Mouse (Mus musculus) midbrain, embryonic 11.5 days (tissue): ENCODE measurements at regions not wholly inside any gene's neighbourhood (a gene's known extent, or its start where the extent isn't known, plus 50 kb on each side); places are given as distances from the start of the nearest gene placed in this dataset.

Source experiments
- ATAC-seq: fragments of 200-750 bp; cut with Nextera tagmentation; 2 replicates; pipeline ENCODE4 v1.8.0; 2017; ENCODE audit warnings: moderate TSS enrichment, moderate library complexity; ENCODE audit not compliant: low FRiP score
- DNase-seq: peaks from one replicate; pipeline ENCODE4 v3.0.0; 2015; ENCODE audit warnings: low spot score; ENCODE audit errors: missing footprints
- H3K27ac ChIP-seq: fragments of 300-500 bp; sonication (generic); 2 replicates; pipeline ENCODE4 v1.5.1; 2014; ENCODE audit warnings: low read depth, low read length
- H3K27me3 ChIP-seq: fragments of 300-500 bp; sonication (generic); 2 replicates; pipeline ENCODE4 v1.6.1; 2014; ENCODE audit warnings: mild to moderate bottlenecking, low read length, moderate library complexity, mixed read lengths; ENCODE audit not compliant: control insufficient read depth, insufficient read depth
- H3K36me3 ChIP-seq: fragments of 300-500 bp; sonication (generic); 2 replicates; pipeline ENCODE4 v1.6.1; 2014; ENCODE audit warnings: mild to moderate bottlenecking, low read length, moderate library complexity, mixed read lengths; ENCODE audit not compliant: control insufficient read depth, insufficient read depth
- H3K4me1 ChIP-seq: fragments of 300-500 bp; sonication (generic); 2 replicates; pipeline ENCODE4 v1.6.1; 2014; ENCODE audit warnings: low read length; ENCODE audit not compliant: control insufficient read depth, insufficient read depth
- H3K4me2 ChIP-seq: fragments of 300-500 bp; sonication (generic); 2 replicates; pipeline ENCODE4 v1.6.1; 2014; ENCODE audit warnings: mild to moderate bottlenecking, moderate library complexity
- H3K4me3 ChIP-seq: fragments of 300-500 bp; sonication (generic); 2 replicates; pipeline ENCODE4 v1.5.1; 2014; ENCODE audit warnings: low read depth, low read length
- H3K9ac ChIP-seq: fragments of 300-500 bp; sonication (generic); 2 replicates; pipeline ENCODE4 v1.6.1; 2014; ENCODE audit warnings: low read length
- H3K9me3 ChIP-seq: fragments of 300-500 bp; sonication (generic); 2 replicates; pipeline ENCODE4 v1.6.1; 2016; ENCODE audit warnings: low read length; ENCODE audit not compliant: control insufficient read depth
- WGBS: fragments of 180-500 bp; shearing (Covaris S2); extraction: QIAGEN DNeasy Blood & Tissue Kit; methylation state at CpG from one replicate; pipeline ENCODE4 v1.1.7; 2014; 5-methylcytosine and 5-hydroxymethylcytosine counted together

- Histone ChIP-seq H3K27me3 (no peaks in the 10 kb centered on the region), H3K27ac (no peak overlapping the region), H3K9ac (no peak overlapping the region), H3K4me2 (no peak overlapping the region), H3K4me3 (no peak overlapping the region), H3K4me1 (peaks cover 24% of the 10 kb centered on the region), H3K9me3 (no peaks in the 10 kb centered on the region), H3K36me3 (no peaks in the 10 kb centered on the region)
- DNase-seq (no peak), ATAC-seq (no peak)
- WGBS, result 47% methylated on average over 7 of the region's 7 CpGs
These were observed 332.4 kb upstream of the Zmiz1 start for GRCm38 (mm10) chr14:25126544-25126943.

DNA sequence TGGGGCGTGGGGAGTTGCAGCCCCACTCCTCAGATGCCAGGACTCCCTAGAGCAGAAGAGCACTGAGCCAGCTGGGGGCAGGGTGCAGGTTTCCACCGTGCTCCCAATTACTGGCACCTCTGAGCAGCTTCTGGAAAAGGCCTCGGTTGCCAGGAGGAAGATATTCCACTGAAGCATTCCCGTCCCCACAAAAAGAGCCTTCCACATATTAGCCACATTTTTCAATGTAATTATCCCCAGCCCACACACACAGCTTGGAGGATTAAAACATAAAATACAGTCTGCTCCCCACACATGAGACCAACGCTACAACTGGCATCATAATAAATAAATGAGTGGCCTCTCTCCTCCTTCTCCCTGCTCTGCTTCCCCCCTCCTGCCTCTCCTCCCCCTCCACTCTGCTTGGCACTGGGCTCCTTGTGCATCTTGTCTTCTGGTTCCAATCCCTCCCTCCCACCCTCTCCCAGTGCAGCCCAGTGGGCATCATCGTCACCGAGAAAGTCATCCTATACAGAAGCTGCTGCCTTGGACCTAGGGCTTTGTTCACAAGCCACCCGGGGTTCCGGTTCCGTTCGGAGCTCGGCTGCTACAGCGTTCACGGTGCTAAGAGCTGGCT is 331.3 kb upstream of the Zmiz1 start:
- no peak overlapping the region; the same call in 1 of the 2 replicates for H3K4me2 ChIP-seq
- peaks cover 24% of the 10 kb centered on the region for H3K4me1 ChIP-seq
- H3K9me3 ChIP-seq, result no peaks in the 10 kb centered on the region
- H3K9ac ChIP-seq, result no peak overlapping the region
- WGBS, result 47% methylated on average over 14 of the region's 14 CpGs
- H3K36me3 ChIP-seq, result no peaks in the 10 kb centered on the region
- ATAC-seq (0 out of 2 replicates have a peak, but pooled peaks have one; percentile 40), DNase-seq (no peak)
- H3K27me3 ChIP-seq, result no peaks in the 10 kb centered on the region
- H3K4me3 ChIP-seq, result no peak overlapping the region
- peak overlapping the region; percentile 55; the same call in 1 of the 2 replicates for H3K27ac ChIP-seq

GRCm38 (mm10) chr14:25128160-25128547 is 330.8 kb upstream of the Zmiz1 start:
- Histone ChIP-seq H3K4me1 (peaks cover 24% of the 10 kb centered on the region), H3K4me3 (no peak overlapping the region), H3K27ac (peak overlapping the region; percentile 55; the same call in 1 of the 2 replicates), H3K9me3 (no peaks in the 10 kb centered on the region), H3K9ac (no peak overlapping the region), H3K27me3 (no peaks in the 10 kb centered on the region), H3K36me3 (no peaks in the 10 kb centered on the region), H3K4me2 (no peak overlapping the region; the same call in 1 of the 2 replicates)
- WGBS, result 58% methylated on average over 6 of the region's 6 CpGs
- ATAC-seq, result no peak
- no peak for DNase-seq

GRCm38 (mm10) chr14:25135371-25135770 is 323.6 kb upstream of the Zmiz1 start:
- no peaks in the 10 kb centered on the region for H3K36me3 ChIP-seq
- 92% methylated on average over 3 of the region's 3 CpGs for WGBS
- no peaks in the 10 kb centered on the region for H3K9me3 ChIP-seq
- no peak overlapping the region for H3K27ac ChIP-seq
- no peak for DNase-seq
- no peaks in the 10 kb centered on the region for H3K27me3 ChIP-seq
- no peak for ATAC-seq
- no peak overlapping the region for H3K4me3 ChIP-seq
- H3K9ac ChIP-seq, result no peak overlapping the region
- H3K4me1 ChIP-seq, result no peaks in the 10 kb centered on the region
- H3K4me2 ChIP-seq, result no peak overlapping the region

- Histone ChIP-seq H3K4me1 (no peaks in the 10 kb centered on the region), H3K36me3 (no peaks in the 10 kb centered on the region), H3K4me2 (no peak overlapping the region), H3K9ac (no peak overlapping the region), H3K4me3 (no peak overlapping the region), H3K27me3 (no peaks in the 10 kb centered on the region), H3K27ac (no peak overlapping the region), H3K9me3 (no peaks in the 10 kb centered on the region)
- ATAC-seq (no peak), DNase-seq (no peak)
- WGBS, result 95% methylated on average over 8 of the region's 8 CpGs
These were observed 321.7 kb upstream of the Zmiz1 start for GRCm38 (mm10) chr14:25137312-25137711.

DNA sequence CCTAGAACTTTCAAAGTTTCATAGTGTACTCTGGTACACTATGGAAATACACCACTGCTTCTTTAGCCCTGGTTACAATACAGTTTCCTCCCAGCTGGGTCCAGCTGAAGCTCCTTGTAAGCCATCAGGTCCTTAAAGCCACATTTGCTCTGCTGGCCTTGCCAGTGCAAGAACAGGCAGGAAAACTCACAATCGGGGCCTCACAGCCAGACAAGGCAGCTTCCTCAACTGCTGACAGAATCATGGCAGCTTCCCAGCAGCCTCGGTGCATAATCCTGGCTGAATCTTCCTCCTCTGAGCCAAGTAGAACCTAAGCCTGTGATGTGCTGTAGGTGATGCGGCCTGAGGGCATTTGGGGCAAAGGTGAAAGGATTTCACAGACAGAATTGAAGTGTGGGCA is 320.5 kb upstream of the Zmiz1 start:
- H3K27ac ChIP-seq, result no peak overlapping the region
- ATAC-seq (no peak), DNase-seq (no peak)
- H3K27me3 ChIP-seq, result no peaks in the 10 kb centered on the region
- no peak overlapping the region for H3K4me2 ChIP-seq
- no peaks in the 10 kb centered on the region for H3K9me3 ChIP-seq
- H3K36me3 ChIP-seq, result no peaks in the 10 kb centered on the region
- no peak overlapping the region for H3K9ac ChIP-seq
- WGBS, result 83% methylated on average over 3 of the region's 3 CpGs
- no peaks in the 10 kb centered on the region for H3K4me1 ChIP-seq
- H3K4me3 ChIP-seq, result no peak overlapping the region

- no peak overlapping the region for H3K4me2 ChIP-seq
- no peak overlapping the region for H3K9ac ChIP-seq
- 71% methylated on average over 9 of the region's 9 CpGs for WGBS
- no peaks in the 10 kb centered on the region for H3K4me1 ChIP-seq
- no peak for DNase-seq
- no peaks in the 10 kb centered on the region for H3K36me3 ChIP-seq
- H3K9me3 ChIP-seq, result no peaks in the 10 kb centered on the region
- no peak for ATAC-seq
- H3K4me3 ChIP-seq, result no peak overlapping the region
- H3K27ac ChIP-seq, result no peak overlapping the region
- no peaks in the 10 kb centered on the region for H3K27me3 ChIP-seq
These were observed 317.1 kb upstream of the Zmiz1 start for GRCm38 (mm10) chr14:25141933-25142332.

GRCm38 (mm10) chr14:25143051-25143450 is 315.9 kb upstream of the Zmiz1 start:
- Histone ChIP-seq H3K4me3 (no peak overlapping the region), H3K36me3 (no peaks in the 10 kb centered on the region), H3K9me3 (no peaks in the 10 kb centered on the region), H3K4me1 (no peaks in the 10 kb centered on the region), H3K27ac (no peak overlapping the region), H3K4me2 (no peak overlapping the region), H3K9ac (no peak overlapping the region), H3K27me3 (no peaks in the 10 kb centered on the region)
- 89% methylated on average over 4 of the region's 4 CpGs for WGBS
- DNase-seq (no peak), ATAC-seq (no peak)

- no peak for ATAC-seq
- Histone ChIP-seq H3K4me2 (no peak overlapping the region), H3K4me3 (no peak overlapping the region), H3K9ac (no peak overlapping the region), H3K27me3 (no peaks in the 10 kb centered on the region), H3K36me3 (no peaks in the 10 kb centered on the region), H3K9me3 (no peaks in the 10 kb centered on the region), H3K4me1 (no peaks in the 10 kb centered on the region), H3K27ac (no peak overlapping the region)
- WGBS, result 91% methylated on average over 2 of the region's 2 CpGs
- DNase-seq, result no peak
These were observed 311.3 kb upstream of the Zmiz1 start for GRCm38 (mm10) chr14:25147731-25148130.
